ENCODE assay signal across 18 mouse cellular contexts in the genomic region with DNA sequence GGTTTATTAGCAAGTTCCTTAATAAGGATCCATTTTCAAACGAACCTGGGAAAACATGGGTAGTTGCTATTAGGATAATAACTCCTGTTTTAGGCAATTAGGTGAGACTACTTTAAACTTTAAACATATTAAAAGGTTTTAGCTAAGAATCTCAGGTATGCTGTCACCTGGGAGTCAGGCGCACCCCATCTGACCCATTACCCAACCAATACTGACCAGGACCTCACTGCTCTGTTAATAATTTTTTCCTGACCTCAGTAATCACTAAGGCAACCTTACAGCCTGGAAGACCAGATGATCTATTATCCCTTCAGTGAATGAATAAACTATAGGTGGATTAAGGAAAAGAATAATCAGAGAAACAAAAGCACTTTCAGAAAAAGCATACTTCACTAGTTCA.
"Had no signal": no experiment of that assay in that cellular context is flagged by ENCODE, and none has a peak within 500 bp of the region (broad histone marks: within the 10 kb centered on the region; RNA-seq: fewer than 3 reads in every experiment).

No protein-coding gene starts in this region.

- DNase-seq: liver; lung, adult 2 months; lung, postnatal 14 days; lung, postnatal 4 days; retina, postnatal 1 day; right cerebral cortex, postnatal 25 days; spleen, adult 18-20 months; thymus, postnatal 25 days had no signal

- H3K4me1 ChIP-seq: limb, embryonic 10.5 days; limb, embryonic 13.5 days; liver, embryonic 12.5 days; liver, embryonic 15.5 days; midbrain, embryonic 13.5 days; neural tube, embryonic 13.5 days; stomach, embryonic 15.5 days had no signal

- H3K27ac ChIP-seq: limb, embryonic 10.5 days; limb, embryonic 13.5 days; liver, embryonic 12.5 days; liver, embryonic 15.5 days; midbrain, embryonic 13.5 days; neural tube, embryonic 13.5 days; stomach, embryonic 15.5 days had no signal

- H3K9ac ChIP-seq: limb, embryonic 13.5 days; liver, embryonic 12.5 days; liver, embryonic 15.5 days; midbrain, embryonic 13.5 days; neural tube, embryonic 13.5 days; stomach, embryonic 15.5 days had no signal

- H3K27me3 ChIP-seq: limb, embryonic 13.5 days; liver, embryonic 12.5 days; liver, embryonic 15.5 days; midbrain, embryonic 13.5 days; neural tube, embryonic 13.5 days; stomach, embryonic 15.5 days had no signal

- H3K4me2 ChIP-seq: limb, embryonic 13.5 days; liver, embryonic 12.5 days; liver, embryonic 15.5 days; midbrain, embryonic 13.5 days; neural tube, embryonic 13.5 days; stomach, embryonic 15.5 days had no signal

- H3K4me3 ChIP-seq: limb, embryonic 10.5 days; limb, embryonic 13.5 days; liver, embryonic 12.5 days; liver, embryonic 15.5 days; midbrain, embryonic 13.5 days; myocyte; neural tube, embryonic 13.5 days; stomach, embryonic 15.5 days had no signal

- H3K36me3 ChIP-seq: limb, embryonic 10.5 days; limb, embryonic 13.5 days; liver, embryonic 12.5 days; liver, embryonic 15.5 days; midbrain, embryonic 13.5 days; neural tube, embryonic 13.5 days; stomach, embryonic 15.5 days had no signal

- H3K9me3 ChIP-seq: limb, embryonic 10.5 days; limb, embryonic 13.5 days; liver, embryonic 12.5 days; liver, embryonic 15.5 days; midbrain, embryonic 13.5 days; neural tube, embryonic 13.5 days; stomach, embryonic 15.5 days had no signal

- ATAC-seq: intestine, postnatal 0 days; liver, embryonic 12.5 days; midbrain, embryonic 13.5 days; midbrain, embryonic 16.5 days had no signal
